Mouse (Mus musculus) adrenal gland, postnatal 4 days (tissue): ENCODE results near the gene Smg7. TPM values are rescaled to one million over a fixed set of nuclear protein-coding genes. Genes with fewer than 3 reads are reported as not detected.
"Not testable (repeated sequence)": the region's sequence is repeated elsewhere in the genome, so short reads cannot be mapped to it uniquely, and the experiment has no call there.

ENCODE experiments used
- DNase-seq, 2 experiments: peaks; one replicate each; pipeline ENCODE4 v3.0.0; 2021 to 2022; ENCODE audit warnings: low spot score in 2 of 2, mixed read lengths in 2 of 2
- long read RNA-seq, 2 experiments: library from polyadenylated mRNA; stranded (forward); transcript quantifications; one replicate each; pipeline ENCODE4 v2.0.0; 2021
- total RNA-seq, 2 experiments: library from RNA; stranded (reverse); gene quantifications; 2 replicates each; pipeline ENCODE4 v1.2.3; 2021

Smg7 gene
- 10 to 100 TPM; 65.4 to 73.4 TPM for total RNA-seq
- long read RNA-seq, experiment 1, partial matches to known transcripts, result 1 of 5 reads
- long read RNA-seq, experiment 1, other reads (novel, unspliced or antisense), result 4 of 5 reads
- long read RNA-seq, experiment 2, partial matches to known transcripts, result 8 of 8 reads
- long read RNA-seq, experiment 2, other reads (novel, unspliced or antisense), result 0 of 8 reads

DNA sequence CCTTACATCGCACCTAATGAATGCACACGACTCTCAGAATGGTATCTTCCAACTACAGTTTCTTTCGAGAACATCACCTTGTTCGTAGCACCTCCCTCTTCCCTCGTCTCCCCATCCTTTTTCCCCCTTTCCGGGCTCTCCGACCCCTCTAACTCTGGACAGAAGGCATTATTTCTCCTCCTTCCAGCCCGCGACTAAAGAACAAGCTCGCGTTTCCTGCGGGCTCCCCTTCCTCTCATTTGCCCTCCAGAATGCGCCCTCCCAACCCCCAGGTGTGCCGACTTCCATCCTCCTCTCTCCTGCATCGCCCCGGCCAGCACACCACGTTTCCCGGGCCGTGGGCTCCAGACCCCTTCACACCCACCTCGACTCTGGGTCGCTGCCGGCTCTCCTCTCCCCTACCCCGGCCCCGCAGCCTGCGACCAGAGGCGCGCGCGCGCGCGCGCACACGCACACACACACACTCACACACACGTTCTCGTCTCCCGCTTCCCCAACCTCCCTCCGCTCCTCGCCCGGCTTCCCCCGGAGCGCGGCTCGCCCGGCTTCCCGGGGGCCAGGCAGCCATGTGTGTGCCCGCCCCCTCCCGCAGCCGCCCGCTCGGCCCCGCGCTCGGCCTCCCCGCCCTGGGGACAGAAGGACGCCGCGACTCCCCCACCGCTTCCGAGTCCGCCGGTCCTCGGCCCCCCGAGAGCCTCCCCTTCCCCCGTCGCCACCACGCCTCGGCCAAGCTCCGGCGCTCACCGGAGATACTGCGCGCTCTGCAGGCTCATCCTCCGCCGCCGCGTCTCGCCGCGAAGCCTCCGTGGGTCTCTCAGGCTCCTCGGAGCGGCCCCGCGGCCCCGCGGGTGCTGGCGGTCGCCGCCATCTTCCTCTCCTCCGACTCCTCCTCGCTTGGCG lies at the start of gene Smg7:
Gene Smg7, minus strand, starts transcription at position 882 of the 900 bp plus-strand sequence.
- peak; percentile 26 to 66 for DNase-seq

DNA sequence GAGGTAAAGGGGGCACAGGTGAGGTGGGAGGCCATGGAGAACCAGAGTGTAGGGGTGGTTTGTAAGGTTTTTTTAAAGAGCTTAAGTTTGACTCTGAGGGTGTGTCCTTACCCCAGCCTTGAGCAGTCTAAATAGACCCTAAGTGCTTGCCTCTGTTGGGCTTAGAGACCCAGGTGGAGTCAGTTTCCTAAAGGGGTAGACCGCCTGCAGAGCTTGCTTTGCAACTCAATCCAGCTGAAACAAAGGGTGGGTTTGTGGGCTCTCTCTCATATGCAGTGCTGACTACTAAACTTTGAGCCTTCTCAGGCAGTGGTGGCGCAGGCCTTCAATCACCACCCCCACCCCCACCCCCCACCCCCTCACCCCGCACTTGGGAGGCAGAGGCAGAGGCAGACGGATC lies 40.5 kb upstream of the Smg7 start:
- DNase-seq, result no peak

DNA sequence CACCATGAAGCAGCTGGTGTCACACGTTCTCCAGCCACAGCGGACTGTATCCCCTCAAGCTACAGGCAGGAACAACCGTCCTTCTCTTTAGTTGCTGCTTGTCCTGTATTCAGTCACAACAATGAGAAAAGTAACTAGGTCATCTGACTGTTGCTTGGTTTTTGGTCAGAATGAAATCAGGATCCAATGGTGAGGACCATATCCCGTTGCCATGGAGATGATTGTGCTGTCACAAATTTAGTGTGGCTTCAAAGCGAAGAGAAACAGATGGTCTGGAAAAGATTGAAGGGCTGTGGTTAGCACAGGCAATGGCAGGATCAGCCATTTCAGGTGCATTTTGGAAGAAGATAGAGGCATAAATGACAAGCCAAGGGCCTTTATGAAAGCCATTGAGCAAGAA lies 33.9 kb upstream of the Smg7 start:
- no peak for DNase-seq

DNA sequence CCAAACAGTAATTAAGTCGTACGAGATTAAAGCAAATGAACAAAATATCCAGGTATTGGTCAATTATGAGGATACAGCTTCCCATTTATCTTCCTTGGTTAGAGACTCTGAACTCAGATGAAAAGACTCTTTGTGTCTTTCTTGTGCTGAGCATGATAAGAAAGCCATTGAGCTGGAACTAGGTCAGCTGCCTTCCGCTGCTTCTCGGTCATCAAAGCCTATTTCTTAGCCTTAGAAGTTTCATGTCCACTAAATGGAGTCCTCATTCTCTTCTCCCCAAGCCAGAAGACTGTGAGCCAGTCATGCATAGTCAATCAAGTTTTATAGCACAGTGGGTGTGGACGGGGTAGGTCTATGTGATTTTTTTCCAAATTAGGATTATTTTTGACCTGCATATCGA lies 33.0 kb upstream of the Smg7 start:
- no peak for DNase-seq

DNA sequence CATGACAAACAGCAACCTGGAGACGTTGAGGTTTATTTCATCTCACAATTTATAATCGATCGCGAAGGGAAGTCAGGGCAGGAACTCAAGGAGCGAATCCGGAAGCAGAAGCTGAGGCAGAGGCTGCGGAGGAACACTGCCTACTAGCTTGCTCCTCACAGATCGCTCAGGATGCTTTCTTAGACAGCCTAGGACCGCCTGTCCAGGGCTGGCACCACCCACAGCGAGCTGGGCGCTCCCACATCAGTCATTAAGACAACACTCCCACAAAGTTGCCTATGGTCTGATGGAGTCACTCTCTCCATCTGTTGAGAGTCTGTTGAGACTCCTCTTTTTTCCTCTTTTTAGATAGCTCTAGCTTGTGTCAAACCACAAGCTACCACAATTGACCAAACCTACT lies 31.5 kb upstream of the Smg7 start:
- no peak for DNase-seq

DNA sequence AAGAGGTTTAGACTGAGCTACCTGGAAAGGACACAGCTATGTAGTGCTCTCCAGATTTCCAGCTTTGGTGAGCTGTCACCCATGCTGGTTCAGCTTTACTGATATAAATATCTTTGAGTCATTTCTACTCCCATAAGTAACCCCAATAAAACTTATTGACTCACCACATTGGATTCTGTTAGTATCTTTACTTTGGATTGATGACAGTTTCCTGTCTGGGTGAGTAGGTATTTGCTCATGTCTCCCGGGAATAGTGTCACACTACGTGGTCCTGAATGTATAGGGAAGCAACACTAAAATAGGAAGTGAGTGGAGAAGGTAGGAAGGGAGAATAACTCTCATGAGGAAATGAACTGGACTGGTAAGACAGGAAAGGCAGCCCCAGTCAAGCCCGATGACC lies 19.3 kb upstream of the Smg7 start:
- DNase-seq, result no peak

DNA sequence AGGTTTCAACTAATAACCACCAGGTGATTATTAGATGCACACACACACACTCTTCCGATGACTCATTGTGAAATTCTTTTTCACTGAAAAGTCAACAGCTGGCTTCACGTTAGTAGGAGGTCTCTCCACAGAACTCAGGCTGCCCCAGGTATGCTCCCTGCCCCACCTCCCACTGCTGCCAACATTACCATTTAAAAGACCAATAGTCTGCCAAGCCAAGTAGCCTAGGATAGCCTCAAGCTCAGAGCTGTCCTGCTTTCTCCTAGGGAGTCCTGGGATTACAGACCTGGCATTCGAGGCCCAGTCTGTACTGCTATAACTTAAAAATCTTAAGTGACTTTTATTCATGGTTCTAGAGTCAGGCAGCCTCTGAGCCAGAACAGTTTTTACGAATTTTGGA lies 15.2 kb upstream of the Smg7 start:
- DNase-seq, result no peak

DNA sequence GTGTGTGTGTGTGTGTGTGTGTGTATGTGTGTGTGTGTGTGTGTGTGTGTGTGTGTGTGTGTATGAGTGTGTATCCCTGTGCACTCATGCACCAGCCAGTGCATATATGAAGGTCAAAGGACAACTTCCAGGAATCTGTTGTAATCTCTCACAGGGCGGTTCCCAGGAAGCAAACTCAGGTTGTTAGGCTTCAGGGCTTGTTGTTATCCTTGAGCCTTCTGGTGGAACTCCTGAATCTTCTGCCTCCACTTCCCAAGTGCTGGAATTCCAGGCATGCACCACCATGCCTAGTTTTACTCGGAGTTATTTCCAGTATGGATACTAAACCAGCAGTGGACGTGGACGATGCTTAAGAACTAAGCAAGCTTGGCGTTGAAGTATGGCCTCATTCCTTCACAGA lies 14.5 kb upstream of the Smg7 start:
- DNase-seq, result no peak

DNA sequence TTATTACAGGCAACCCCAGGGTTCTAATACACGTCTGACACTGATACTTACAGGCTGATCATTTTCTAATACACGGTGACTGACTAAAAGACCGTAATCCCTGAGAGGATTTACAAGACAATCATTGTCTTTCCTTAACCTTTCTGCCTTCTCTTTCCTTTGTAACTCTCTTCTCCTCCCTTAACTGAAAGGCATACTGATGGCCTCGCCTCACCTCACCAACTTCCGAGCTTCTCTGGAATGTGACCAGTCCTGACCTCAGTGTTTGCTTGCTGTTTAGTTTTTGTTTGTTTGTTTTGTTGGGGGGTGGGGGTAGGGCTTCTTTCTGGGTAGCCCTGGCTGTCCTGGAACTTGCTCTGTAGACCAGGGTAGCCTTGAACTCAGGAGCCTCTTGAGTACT lies 13.3 kb upstream of the Smg7 start:
- no peak for DNase-seq

DNA sequence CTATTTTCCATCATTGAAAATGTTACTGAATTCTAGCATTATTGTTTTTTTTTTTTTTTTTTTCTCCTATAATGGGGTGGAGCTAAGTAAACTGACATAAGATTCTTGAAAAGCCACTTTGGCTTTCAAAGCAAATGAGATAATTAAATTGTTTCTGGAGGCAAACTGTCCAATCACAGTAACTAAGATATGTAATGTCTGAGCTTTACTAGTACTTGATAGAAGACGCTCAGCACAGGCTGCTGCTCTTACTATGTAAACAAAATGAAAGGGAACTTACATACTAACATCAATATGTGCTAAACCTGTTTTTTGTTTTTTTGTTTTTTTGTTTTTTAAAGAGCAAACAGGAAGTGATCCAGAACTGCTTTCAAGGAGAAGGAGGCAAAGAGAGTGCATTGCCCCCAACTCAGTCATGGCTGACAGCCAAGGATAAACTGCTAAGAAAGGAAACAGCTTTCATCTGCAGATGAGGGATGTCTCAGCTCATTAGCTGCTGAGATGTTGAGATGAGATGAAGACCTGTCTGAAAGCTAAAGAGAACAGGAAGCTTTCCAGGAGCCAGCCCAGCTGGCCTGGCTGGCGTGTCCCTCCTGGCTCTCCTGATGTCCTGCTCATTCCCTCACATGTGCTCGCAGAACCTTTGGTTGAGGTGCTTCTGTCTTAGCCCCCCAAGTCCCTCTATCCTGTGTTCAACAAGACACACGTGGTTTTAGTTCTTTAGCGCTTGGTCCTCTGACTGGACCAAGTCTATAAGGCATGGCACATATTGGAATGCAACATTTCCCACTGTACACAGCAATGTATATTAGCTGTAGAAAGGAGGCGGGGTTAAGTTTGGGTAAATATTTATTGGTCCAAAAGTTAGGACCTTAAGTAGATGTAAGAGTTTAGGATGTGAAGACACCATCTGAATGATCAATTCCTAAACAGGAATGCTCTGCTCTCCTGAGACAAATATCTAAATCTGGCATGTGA lies 11.3 kb upstream of the Smg7 start:
- DNase-seq, result no peak

DNA sequence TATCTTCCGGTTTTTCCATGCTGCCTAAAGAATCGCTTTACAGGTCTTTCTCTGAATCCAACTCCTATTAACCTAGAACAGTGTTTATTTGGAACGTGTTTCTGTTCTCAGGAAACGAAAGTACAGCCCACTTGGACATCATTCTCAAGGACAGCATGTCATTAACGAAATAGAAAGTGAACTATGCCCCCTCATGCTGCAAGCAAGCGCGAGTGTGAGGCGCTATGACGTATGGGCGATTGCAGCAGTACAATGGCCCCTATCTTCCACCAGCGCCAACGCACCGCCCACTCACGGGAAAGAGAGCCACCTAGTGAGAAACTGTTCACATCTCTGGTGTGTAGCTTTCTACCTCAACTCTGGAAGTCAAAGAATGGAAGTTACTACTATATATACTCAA lies 2.0 kb upstream of the Smg7 start:
- peak; percentile 47 to 63 for DNase-seq

DNA sequence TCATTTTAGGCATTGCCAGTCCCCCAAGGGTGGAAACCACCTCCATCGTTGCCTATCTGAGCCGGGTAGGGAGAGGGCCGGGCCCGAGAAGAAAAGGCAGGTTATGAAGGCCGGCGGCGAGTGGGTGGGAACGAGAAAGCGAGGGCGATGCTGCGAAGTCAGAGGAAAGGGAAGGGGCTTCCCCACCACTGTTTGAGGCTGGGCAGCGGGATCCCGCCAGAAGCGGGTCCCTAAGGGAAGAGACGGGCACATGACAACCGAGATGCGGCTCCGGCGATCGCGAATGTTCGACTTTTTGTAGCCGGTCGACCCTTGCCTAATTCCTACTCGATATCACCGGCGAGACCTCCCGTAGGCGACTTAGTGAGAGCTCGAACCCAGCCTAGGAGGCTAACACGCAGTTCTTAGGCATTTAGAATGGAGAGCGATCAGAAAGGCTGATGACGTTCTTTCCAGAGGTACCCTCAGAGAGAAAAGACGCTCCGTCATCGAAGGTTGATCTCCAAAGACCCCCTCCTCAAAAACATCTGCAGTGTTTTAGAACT lies 1.2 kb upstream of the Smg7 start:
- DNase-seq, result peak in 1 of 2 experiments; percentile 8

DNA sequence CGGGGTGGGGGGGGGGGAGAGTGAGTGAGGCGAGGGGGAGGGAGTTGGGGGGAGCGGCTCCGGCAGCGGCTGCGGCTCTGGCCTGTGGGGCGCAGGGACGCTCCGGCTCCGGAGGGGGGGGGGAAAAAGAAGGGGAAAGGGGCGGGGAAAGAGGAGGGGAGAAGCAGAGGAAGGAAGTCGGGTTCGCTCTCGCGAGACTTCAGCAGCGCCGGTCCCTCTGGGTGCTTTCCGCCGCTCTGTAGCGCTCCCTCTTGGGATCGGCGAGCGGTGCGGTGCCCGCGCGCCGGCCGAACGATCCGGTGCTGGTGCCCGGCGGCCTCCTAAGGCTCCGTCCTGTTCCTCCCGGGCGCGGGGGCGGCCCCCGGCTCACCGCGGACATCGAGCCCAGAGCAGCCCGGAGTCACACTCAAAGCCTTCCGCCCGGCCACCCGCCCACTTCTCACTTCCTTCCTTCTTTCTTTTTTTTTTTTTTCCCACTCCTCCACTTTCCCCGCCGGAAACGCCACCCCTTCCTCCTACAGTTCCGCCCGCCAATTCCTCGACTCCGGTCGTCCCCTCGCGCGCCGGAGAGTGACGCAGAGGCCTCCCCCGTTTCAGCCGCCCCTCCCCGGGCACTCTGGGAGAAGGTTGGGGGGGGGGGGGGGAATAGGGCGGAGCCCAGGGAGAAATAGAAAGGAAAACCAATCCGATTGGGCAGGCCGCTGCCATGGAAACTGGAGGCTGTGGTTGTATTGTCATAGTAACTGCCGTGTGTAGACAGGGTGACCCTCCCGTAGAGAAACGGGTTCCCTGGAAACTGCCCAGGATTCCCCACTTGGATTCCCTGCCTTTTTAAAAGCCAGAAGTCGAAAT lies 445 bp upstream of the Smg7 start:
- peak; percentile 82 to 90 for DNase-seq

DNA sequence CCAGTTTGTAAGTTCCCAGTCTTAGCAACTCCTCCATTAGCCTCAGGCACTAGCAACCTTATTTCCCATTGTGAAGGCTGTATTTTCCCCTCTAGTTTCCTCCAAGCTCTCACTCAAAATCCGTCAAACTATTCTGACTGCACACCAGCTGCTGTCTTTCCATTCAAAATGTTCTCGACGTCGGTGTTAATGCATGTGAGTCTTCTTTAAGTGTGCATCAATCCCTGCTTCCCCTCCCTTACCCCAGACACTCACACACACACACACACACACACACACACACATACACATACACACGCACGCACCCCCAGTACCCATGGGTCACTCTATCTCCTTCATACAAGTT lies 1.1 kb downstream of the Smg7 start:
- DNase-seq, result no peak

DNA sequence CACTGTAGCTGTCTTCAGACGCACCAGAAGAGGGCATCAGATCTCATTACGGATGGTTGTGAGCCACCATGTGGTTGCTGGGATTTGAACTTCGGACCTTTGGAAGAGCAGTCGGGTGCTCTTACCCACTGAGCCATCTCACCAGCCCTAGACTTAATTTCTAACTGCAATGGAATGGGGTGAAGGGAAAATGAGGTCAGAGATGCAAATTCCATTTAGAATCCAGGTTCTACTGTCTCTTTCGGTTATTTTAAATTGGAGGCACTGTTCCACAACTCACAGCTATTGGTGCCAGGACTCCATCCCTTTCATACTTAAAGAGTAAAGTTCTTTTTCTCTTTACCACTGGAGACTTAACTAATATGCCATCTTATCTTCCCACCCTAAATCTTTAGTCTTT lies 14.4 kb downstream of the Smg7 start:
- not testable (repeated sequence) for DNase-seq

DNA sequence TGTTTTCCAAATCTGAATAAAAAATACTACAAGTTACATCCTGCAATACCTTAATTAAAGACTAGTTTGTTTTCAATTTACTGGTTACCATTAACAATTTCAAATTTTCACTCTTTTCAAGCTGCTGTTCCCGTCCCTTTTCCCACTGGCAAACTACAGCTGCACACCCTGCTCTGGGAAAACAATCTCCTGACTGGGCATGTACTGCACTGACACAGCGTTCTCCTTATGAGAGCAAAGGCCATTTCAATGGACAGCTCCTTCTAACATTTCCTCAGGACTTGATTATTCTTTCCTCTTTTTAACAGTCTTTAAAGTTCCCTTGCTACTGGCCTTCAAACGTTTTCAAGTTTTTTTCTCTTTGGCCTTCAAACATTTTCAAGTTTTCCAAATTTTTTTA lies 31.4 kb downstream of the Smg7 start:
- no peak for DNase-seq

DNA sequence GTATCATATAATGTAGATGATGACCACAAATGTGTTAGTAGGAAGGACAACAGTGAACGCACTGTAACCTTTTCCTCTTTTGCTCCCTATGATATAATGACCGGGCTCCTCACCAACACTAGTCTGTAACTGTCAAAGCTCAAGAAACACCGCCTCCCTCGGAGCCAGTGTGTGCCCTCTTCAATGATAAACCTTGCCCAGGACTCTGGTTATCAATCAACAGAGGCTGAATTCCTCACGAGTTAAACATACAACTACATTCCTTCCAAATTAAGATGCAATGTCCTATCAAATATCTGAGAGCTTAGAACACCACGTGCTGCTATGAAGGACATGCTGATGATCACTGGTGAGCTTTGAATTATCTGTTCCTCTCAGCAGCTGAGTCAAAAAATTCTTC lies 32.5 kb downstream of the Smg7 start:
- DNase-seq, result no peak

DNA sequence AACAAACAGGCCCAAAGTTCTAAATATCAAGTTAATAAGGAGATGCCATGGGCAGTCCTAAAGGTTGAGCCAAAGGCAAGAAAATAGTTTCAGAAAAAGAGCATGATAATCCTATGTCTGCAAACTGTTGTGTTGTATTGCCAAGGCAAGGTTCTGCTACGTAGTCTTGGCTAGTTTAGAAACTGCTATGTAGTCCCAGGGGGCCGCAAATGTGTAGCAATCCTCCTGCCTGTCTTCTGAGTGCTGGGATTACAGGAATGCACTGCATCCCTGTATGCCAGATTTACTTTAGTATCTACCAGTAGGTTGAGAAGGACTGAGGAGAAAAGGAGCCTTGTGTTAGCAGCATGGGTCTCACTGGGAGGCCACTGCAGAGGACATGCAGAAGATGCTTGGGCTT lies 55.6 kb downstream of the Smg7 start:
- no peak for DNase-seq

DNA sequence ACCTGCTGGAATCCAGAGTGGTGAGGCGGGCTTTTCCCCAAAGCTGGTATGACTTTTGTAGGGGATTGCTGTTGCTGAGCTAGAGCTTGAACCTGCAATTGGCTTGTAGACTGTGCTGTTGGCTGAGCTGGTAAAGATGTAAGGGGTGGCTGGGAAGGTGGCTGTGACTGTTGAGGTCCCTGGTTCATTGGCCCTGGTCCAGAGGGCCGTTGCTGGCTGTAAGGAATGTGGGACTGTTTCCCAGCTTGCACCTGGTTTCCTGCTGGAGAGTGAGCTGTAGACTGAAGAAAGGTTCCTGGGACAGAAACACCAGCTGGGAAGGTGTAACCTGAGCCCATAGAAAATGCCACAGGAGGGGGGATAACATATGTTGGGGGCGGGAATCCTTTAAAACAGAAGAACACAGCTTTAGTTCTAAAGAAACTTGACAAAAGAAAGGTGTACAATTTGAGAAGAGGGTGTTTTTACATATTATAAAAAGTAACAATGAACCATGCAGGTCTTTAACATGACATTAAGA lies 57.2 kb downstream of the Smg7 start:
- no peak for DNase-seq

DNA sequence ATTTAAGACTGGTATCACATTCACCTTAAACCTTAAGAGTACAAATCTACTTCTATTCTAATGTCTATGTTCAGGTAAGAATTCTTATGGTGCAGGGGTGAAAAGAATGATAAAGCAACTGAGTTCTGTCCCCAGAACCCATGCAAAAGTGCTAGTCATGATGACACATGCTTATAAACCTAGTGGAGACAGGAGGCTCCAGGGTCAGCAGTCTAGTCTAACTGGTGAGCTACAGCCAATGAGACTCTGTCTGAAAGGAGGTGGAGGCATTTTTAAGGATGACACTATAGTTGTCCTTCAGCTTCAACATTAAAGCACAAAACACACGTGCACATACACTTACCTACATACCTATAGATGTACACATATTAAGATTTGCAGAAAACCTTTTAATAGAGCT lies 57.8 kb downstream of the Smg7 start:
- no peak for DNase-seq
